Mouse (Mus musculus) thymus, adult 18-20 months (tissue): ENCODE results near the gene Speer3.
"Not testable (repeated sequence)": the region's sequence is repeated elsewhere in the genome, so short reads cannot be mapped to it uniquely, and the experiment has no call there.

Experiments
- DNase-seq, 2 experiments: peaks; one replicate each; pipeline ENCODE4 v3.0.0; 2022; ENCODE audit warnings: mixed read lengths in 2 of 2

Gene Speer3

DNA sequence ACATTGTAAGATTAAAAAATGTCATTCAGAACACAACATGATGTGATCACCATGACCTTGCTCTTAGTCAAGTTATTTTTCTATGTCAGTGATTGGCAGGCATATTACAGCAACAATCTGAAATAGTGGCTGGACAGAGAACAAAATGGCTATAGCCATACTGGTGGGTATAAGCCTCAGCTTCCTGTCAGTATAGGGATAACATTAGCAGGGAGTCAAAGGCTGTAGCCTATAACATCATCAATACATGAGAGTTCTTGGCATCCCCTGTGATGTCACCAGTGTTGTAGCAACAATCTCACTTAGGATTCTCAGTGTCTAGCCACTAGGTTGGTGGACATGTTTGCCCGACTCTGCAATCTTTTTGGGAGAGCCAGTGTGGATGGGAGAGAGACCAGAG, at the start of gene Speer3:
Gene Speer3, plus strand, starts transcription at position 301 of the 400 bp plus-strand sequence.
- DNase-seq, result no peak

DNA sequence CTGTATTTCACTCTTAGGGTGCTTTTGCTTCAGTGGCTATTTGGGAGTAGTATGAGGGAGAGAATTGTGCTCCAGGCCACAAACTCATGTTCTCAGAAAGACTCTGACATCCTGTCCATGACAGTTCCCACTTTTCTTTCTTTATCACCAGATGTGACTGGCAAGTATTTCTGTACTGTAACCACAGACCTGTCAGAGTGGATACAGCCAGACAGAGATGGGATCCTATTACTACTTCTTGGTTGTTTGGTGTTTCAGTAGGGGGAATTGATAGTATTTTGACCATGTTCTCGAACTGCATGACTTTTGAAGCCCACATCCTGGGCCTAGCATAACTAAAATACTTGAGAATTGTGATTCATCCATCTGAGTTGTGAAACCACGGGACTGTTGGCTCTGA, 19.1 kb downstream of the Speer3 start:
- DNase-seq, result not testable (repeated sequence)

DNA sequence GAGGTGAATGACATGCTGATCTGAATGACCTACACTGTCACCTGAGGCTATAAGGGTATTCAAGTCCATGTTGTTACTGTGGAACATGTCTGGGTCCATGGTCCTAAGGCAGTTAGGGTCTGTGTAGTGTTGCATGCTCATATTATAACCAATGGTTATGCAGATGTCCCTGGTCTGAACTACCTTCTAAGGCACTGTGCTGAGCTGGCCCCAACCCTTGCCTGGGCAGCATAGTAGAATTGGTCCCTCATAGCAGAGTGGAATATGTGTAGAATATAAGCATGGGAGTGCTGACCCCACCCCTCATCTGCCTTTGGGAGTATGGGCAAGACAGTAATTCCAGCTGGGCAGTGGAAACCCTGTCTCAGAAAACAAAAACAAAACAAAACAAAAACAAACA, 33.7 kb downstream of the Speer3 start:
- DNase-seq, result no peak

DNA sequence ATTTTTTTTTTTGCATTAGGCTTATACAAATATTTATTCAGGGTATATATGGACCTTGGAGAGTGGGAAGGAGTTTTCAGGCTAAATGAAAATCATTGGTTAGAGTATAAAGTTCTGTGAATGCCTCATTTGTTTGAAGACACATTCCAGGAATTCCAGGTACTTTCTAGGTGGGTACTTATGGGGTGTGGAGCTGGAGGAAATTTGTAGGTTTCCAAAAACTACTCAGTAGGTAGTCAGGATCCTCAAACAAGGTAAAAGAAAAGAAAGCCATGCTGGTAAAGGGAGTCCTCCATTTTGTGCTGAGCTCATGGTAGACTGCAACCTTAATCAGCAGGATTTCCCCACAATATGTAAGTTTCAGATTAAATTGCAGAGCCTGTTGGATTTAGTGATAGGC, 35.3 kb downstream of the Speer3 start:
- no peak for DNase-seq

DNA sequence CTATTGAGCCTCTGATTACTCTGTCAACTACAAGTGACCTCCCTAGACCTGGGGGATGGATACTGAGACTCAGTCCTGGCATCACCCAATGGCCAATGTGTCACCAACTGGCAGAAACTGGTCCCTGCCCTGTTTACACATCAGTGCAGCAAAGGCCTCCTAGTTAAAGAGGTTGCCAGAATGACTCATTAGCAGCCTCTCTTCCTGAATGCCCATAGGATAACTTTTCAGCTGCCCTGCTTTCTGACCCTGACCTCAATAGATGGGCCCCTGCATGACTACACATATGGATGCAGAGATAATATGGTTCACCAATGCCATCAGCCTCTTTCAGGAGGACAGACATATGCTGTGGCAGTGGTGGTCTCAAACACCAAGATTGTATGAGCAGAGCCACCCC, 52.9 kb downstream of the Speer3 start:
- DNase-seq, result no peak
